Mouse (Mus musculus): ENCODE measurements around the gene Gabrr2.

The Gabrr2 gene

GRCm38 (mm10) chr4:33062981-33063380, at the start of gene Gabrr2:
TSS of gene Gabrr2 (plus strand) at chr4:33062999.
- DNase-seq (ENCODE audit: low spot score): no peak

- peak; percentile 77 for DNase-seq (ENCODE audit: low spot score)
Observed at GRCm38 (mm10) chr4:33018361-33018999, 44.3 kb upstream of the Gabrr2 start.

- DNase-seq (ENCODE audit: low spot score): no peak
Observed at GRCm38 (mm10) chr4:33024420-33024819, 38.4 kb upstream of the Gabrr2 start.

- no peak for DNase-seq (ENCODE audit: low spot score)
Observed at GRCm38 (mm10) chr4:33029104-33029503, 33.7 kb upstream of the Gabrr2 start.

GRCm38 (mm10) chr4:33030264-33031194, 32.3 kb upstream of the Gabrr2 start:
- no peak for DNase-seq (ENCODE audit: low spot score)

GRCm38 (mm10) chr4:33031195-33031960, 31.4 kb upstream of the Gabrr2 start, which contains the start of gene Ube2j1:
TSS of gene Ube2j1 (plus strand) at chr4:33031416.
- peak; percentile 72 for DNase-seq (ENCODE audit: low spot score)

- DNase-seq (ENCODE audit: low spot score): no peak
Observed at GRCm38 (mm10) chr4:33032045-33032444, 30.8 kb upstream of the Gabrr2 start.

GRCm38 (mm10) chr4:33033515-33033914, 29.3 kb upstream of the Gabrr2 start:
- no peak for DNase-seq (ENCODE audit: low spot score)

GRCm38 (mm10) chr4:33039826-33040225, 23.0 kb upstream of the Gabrr2 start:
- no peak for DNase-seq (ENCODE audit: low spot score)

GRCm38 (mm10) chr4:33049601-33050000, 13.2 kb upstream of the Gabrr2 start:
- DNase-seq (ENCODE audit: low spot score): no peak

- no peak for DNase-seq (ENCODE audit: low spot score)
Observed at GRCm38 (mm10) chr4:33052055-33052454, 10.7 kb upstream of the Gabrr2 start.

- no peak for DNase-seq (ENCODE audit: low spot score)
Observed at GRCm38 (mm10) chr4:33052650-33053049, 10.1 kb upstream of the Gabrr2 start.

GRCm38 (mm10) chr4:33054426-33054825, 8.4 kb upstream of the Gabrr2 start:
- no peak for DNase-seq (ENCODE audit: low spot score)

GRCm38 (mm10) chr4:33056317-33056716, 6.5 kb upstream of the Gabrr2 start:
- no peak for DNase-seq (ENCODE audit: low spot score)

- no peak for DNase-seq (ENCODE audit: low spot score)
Observed at GRCm38 (mm10) chr4:33057890-33058687, 4.7 kb upstream of the Gabrr2 start.

- no peak for DNase-seq (ENCODE audit: low spot score)
Observed at GRCm38 (mm10) chr4:33061158-33061557, 1.6 kb upstream of the Gabrr2 start.

- no peak for DNase-seq (ENCODE audit: low spot score)
Observed at GRCm38 (mm10) chr4:33064986-33065385, 2.2 kb downstream of the Gabrr2 start.

GRCm38 (mm10) chr4:33066223-33066960, 3.6 kb downstream of the Gabrr2 start:
- DNase-seq (ENCODE audit: low spot score): no peak

GRCm38 (mm10) chr4:33067331-33067730, 4.5 kb downstream of the Gabrr2 start:
- no peak for DNase-seq (ENCODE audit: low spot score)

- no peak for DNase-seq (ENCODE audit: low spot score)
Observed at GRCm38 (mm10) chr4:33067826-33068225, 5.0 kb downstream of the Gabrr2 start.

- DNase-seq (ENCODE audit: low spot score): no peak
Observed at GRCm38 (mm10) chr4:33068894-33069293, 6.1 kb downstream of the Gabrr2 start.
